In the genomic region with DNA sequence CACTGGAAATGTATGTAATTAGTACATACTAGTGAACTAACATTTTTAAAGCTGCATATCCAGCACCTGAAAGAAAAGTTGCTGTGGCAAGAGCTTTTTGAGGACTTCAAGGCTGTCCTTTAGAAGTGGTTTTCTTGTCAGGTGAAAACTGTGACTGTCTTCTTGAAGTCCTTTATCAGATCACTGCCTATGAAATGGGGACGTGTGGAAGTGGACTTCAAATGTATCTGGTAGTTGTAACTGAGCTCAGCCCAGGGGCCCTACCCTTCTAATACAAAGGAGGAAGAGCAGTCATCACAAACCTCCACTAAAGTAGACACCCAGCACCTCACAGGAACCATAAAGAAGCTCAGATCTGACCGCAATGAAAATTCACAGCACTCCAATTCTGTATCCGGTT, we compare ENCODE assay signal across 26 mouse cellular contexts.
A peak's percentile ranks its signal among the peaks of the same experiment; 100 is the strongest.
DNase-seq lines count a peak whose midpoint lies in the region; ATAC-seq and TF ChIP-seq lines count a peak whose summit lies in the region.
"Had no signal": no experiment of that assay in that cellular context is flagged by ENCODE, and none has a peak within 500 bp of the region (broad histone marks: within the 10 kb centered on the region; RNA-seq: fewer than 3 reads in every experiment).

No protein-coding gene starts in this region.

- H3K79me2 ChIP-seq in MEL (ENCODE audit: control insufficient read depth, insufficient read depth, low read length, poor library complexity), result peaks cover 11% of the 10 kb centered on the region

- no peaks in the 10 kb centered on the region for H3K27me3 ChIP-seq in testis, adult 2 months (ENCODE audit: control insufficient read depth, insufficient read depth, low read length)
- no peaks in the 10 kb centered on the region for H3K27me3 ChIP-seq in MEL (ENCODE audit: control insufficient read depth in 1 of 2, insufficient read depth in 2 of 2, low read length in 2 of 2)
- H3K27me3 ChIP-seq: embryonic facial prominence, embryonic 15.5 days; forebrain, embryonic 12.5 days; heart, embryonic 15.5 days; hindbrain, embryonic 12.5 days; midbrain, embryonic 13.5 days had no signal

- TF ChIP-seq CTCF in testis, adult 2 months (IDR thresholded peaks at IDR 0.05; ENCODE audit: control insufficient read depth, insufficient read depth, insufficient replicate concordance, low read depth, low read length), result no peak
- TF ChIP-seq CTCF in MEL (IDR thresholded peaks at IDR 0.05 in 2 of 3, conservative IDR thresholded peaks at IDR 0.05 in 1 of 3; ENCODE audit: control insufficient read depth in 1 of 3, insufficient read depth in 1 of 3, low read depth in 2 of 3, low read length in 3 of 3, poor library complexity in 1 of 3, severe bottlenecking in 1 of 3), result no peak

- peak overlapping the region; percentile 78; the same call in 1 of the 2 replicates for H3K4me3 ChIP-seq in testis, adult 2 months (ENCODE audit: control insufficient read depth, low read depth, low read length)
- H3K4me3 ChIP-seq in MEL (ENCODE audit: control insufficient read depth in 1 of 2, insufficient read depth in 1 of 2, low read depth in 2 of 2, low read length in 2 of 2), result no peak overlapping the region
- H3K4me3 ChIP-seq: embryonic facial prominence, embryonic 15.5 days; forebrain, embryonic 12.5 days; heart, embryonic 15.5 days; hindbrain, embryonic 12.5 days; midbrain, embryonic 13.5 days had no signal

- no peak overlapping the region for H3K9ac ChIP-seq in MEL (ENCODE audit: control insufficient read depth, low read depth, low read length, poor library complexity, severe bottlenecking)
- H3K9ac ChIP-seq: embryonic facial prominence, embryonic 15.5 days; forebrain, embryonic 12.5 days; forebrain, postnatal 0 days; heart, embryonic 15.5 days; hindbrain, embryonic 12.5 days; midbrain, embryonic 13.5 days had no signal

- TF ChIP-seq EP300 in MEL (IDR thresholded peaks at IDR 0.05; ENCODE audit: low read depth in 1 of 2, low read length in 2 of 2), result no peak

- H3K36me3 ChIP-seq in testis, adult 2 months (ENCODE audit: control insufficient read depth, insufficient read depth, low read length), result no peaks in the 10 kb centered on the region; the same call in 1 of the 2 replicates
- H3K36me3 ChIP-seq in MEL (ENCODE audit: control insufficient read depth in 1 of 2, insufficient read depth in 2 of 2, low read length in 2 of 2), result peaks cover 0 to 16% of the 10 kb centered on the region in 2 experiments; a peak in 2 of 4 replicates
- H3K36me3 ChIP-seq: embryonic facial prominence, embryonic 10.5 days; embryonic facial prominence, embryonic 15.5 days; forebrain, embryonic 12.5 days; heart, embryonic 15.5 days; hindbrain, embryonic 12.5 days; midbrain, embryonic 13.5 days had no signal

- no peaks in the 10 kb centered on the region for H3K4me1 ChIP-seq in testis, adult 2 months (ENCODE audit: control insufficient read depth, insufficient read depth, low read length)
- H3K4me1 ChIP-seq in MEL (ENCODE audit: control insufficient read depth in 1 of 2, insufficient read depth in 2 of 2, low read length in 2 of 2), result peaks cover 3 to 9% of the 10 kb centered on the region in 2 experiments

- H3K9me3 ChIP-seq in MEL (replicated peaks; ENCODE audit: insufficient read depth, low read length), result no peaks in the 10 kb centered on the region
- H3K9me3 ChIP-seq: embryonic facial prominence, embryonic 10.5 days; embryonic facial prominence, embryonic 15.5 days; forebrain, embryonic 12.5 days; heart, embryonic 15.5 days; hindbrain, embryonic 12.5 days; midbrain, embryonic 13.5 days had no signal

- TF ChIP-seq RAD21 in MEL (IDR thresholded peaks at IDR 0.05; ENCODE audit: low read depth, low read length), result no peak

- peak; percentile 46 for DNase-seq in CD4-positive, CD25-positive, alpha-beta regulatory T cell, adult 2 months (ENCODE audit: low read depth, low spot score)
- DNase-seq in testis, postnatal 14 days (ENCODE audit: low spot score), result no peak
- DNase-seq in MEL (ENCODE audit: low read depth, low spot score), result peak; percentile 10
- DNase-seq in naive thymus-derived CD4-positive, alpha-beta T cell, adult 2 months (ENCODE audit: low read depth), result peak; percentile 69
- DNase-seq: adrenal gland, adult 8-10 months; cerebellum, adult 8-10 months; cerebellum, postnatal 25 days; forebrain, postnatal 0 days; gastrocnemius, postnatal 10 days; kidney, adult 8-10 months; layer of hippocampus, adult 9-11 months; lung, adult 2 months; lung, postnatal 10 days; right cerebral cortex, adult 18-20 months had no signal

- no peak for TF ChIP-seq POLR2A in testis, adult 2 months (IDR thresholded peaks at IDR 0.05; ENCODE audit: control insufficient read depth, low read depth, low read length)
- TF ChIP-seq POLR2A in MEL (IDR thresholded peaks at IDR 0.05; ENCODE audit: control insufficient read depth in 1 of 2, insufficient read depth in 1 of 2, low read depth in 1 of 2, low read length in 2 of 2, poor library complexity in 1 of 2), result no peak

- ATAC-seq in CD4-positive, CD25-positive, alpha-beta regulatory T cell, adult 4 months, result no peak
- no peak for ATAC-seq in monocyte, adult 5-6 weeks (replicated peaks; ENCODE audit: insufficient number of reproducible peaks, low FRiP score, low TSS enrichment, poor library complexity, severe bottlenecking)
- ATAC-seq: forebrain, postnatal 0 days; hindbrain, postnatal 0 days; intestine, embryonic 16.5 days; midbrain, embryonic 13.5 days had no signal

- H3K27ac ChIP-seq in testis, adult 2 months (ENCODE audit: control insufficient read depth, insufficient read depth, low read depth, low read length), result peak overlapping the region; percentile 49
- no peak overlapping the region for H3K27ac ChIP-seq in MEL (ENCODE audit: control insufficient read depth, low read depth, low read length)
- H3K27ac ChIP-seq: embryonic facial prominence, embryonic 10.5 days; embryonic facial prominence, embryonic 15.5 days; forebrain, embryonic 12.5 days; heart, embryonic 15.5 days; hindbrain, embryonic 12.5 days; hindbrain, postnatal 0 days; kidney, postnatal 0 days; midbrain, embryonic 13.5 days had no signal

TF ChIP-seq in MEL, 35 proteins besides CTCF, POLR2A, EP300 and RAD21:
- no peak for TF ChIP-seq NELFE (IDR thresholded peaks at IDR 0.05; ENCODE audit: low read depth, low read length)
- TF ChIP-seq CHD2 (IDR thresholded peaks at IDR 0.05; ENCODE audit: low read length), result no peak
- TF ChIP-seq UBTF (IDR thresholded peaks at IDR 0.05; ENCODE audit: borderline replicate concordance, insufficient read depth, low read depth, low read length), result no peak
- TF ChIP-seq HCFC1 (IDR thresholded peaks at IDR 0.05; ENCODE audit: low read depth, low read length), result no peak
- no peak for TF ChIP-seq CHD1 (IDR thresholded peaks at IDR 0.05; ENCODE audit: low read depth, low read length)
- TF ChIP-seq ZKSCAN1 (IDR thresholded peaks at IDR 0.05; ENCODE audit: low read depth, low read length), result no peak
- TF ChIP-seq KAT2A (conservative IDR thresholded peaks at IDR 0.05; ENCODE audit: low read depth, low read length), result no peak
- no peak for TF ChIP-seq USF1 (IDR thresholded peaks at IDR 0.05; ENCODE audit: low read depth, low read length)
- no peak for TF ChIP-seq SMC3 (IDR thresholded peaks at IDR 0.05; ENCODE audit: low read depth, low read length)
- no peak for TF ChIP-seq POLR2AphosphoS2 (IDR thresholded peaks at IDR 0.05; ENCODE audit: low read length)
- TF ChIP-seq JUND (IDR thresholded peaks at IDR 0.05; ENCODE audit: low read depth, low read length), result no peak
- no peak for TF ChIP-seq MYC (IDR thresholded peaks at IDR 0.05; ENCODE audit: low read depth, low read length)
- TF ChIP-seq MEF2A (IDR thresholded peaks at IDR 0.05; ENCODE audit: extremely low read depth, insufficient replicate concordance, low read depth, low read length, poor library complexity, severe bottlenecking), result no peak
- TF ChIP-seq GATA1 (IDR thresholded peaks at IDR 0.05; ENCODE audit: low read depth, low read length), result no peak
- no peak for TF ChIP-seq ZC3H11A (IDR thresholded peaks at IDR 0.05; ENCODE audit: low read depth, low read length)
- TF ChIP-seq RCOR1 (IDR thresholded peaks at IDR 0.05; ENCODE audit: low read depth, low read length), result no peak
- no peak for TF ChIP-seq E2F4 (IDR thresholded peaks at IDR 0.05; ENCODE audit: borderline replicate concordance, low read depth, low read length)
